Mouse (Mus musculus) MEL-GATA-1-ER (cell line): ENCODE results near the gene E330014E10Rik.
"Not testable (repeated sequence)": the region's sequence is repeated elsewhere in the genome, so short reads cannot be mapped to it uniquely, and the experiment has no call there.

Experiments used
- DNase-seq: peaks from one replicate; pipeline ENCODE4 v3.0.0-alpha.2; 2012; ENCODE audit warnings: low read depth; ENCODE audit errors: extremely low read depth

Gene E330014E10Rik

GRCm38 (mm10) chr5:95775690-95776089, at the start of gene E330014E10Rik:
Gene E330014E10Rik (plus strand): TSS chr5:95775990.
- not testable (repeated sequence) for DNase-seq

- not testable (repeated sequence) for DNase-seq
Observed at GRCm38 (mm10) chr5:95736073-95736472, 39.7 kb upstream of the E330014E10Rik start, which contains the start of gene Gm7978. Gene Gm7978 (minus strand): TSS chr5:95736173.

- not testable (repeated sequence) for DNase-seq
Observed at GRCm38 (mm10) chr5:95741714-95742113, 34.1 kb upstream of the E330014E10Rik start, which contains the start of gene Gm7982. Gene Gm7982 (plus strand): TSS chr5:95742014.

- DNase-seq = not testable (repeated sequence)
Observed at GRCm38 (mm10) chr5:95810841-95811240, 35.1 kb downstream of the E330014E10Rik start.

GRCm38 (mm10) chr5:95836580-95836979, 60.8 kb downstream of the E330014E10Rik start:
- no peak for DNase-seq

- DNase-seq = no peak
Observed at GRCm38 (mm10) chr5:95854030-95854429, 78.2 kb downstream of the E330014E10Rik start.
